Mouse (Mus musculus) kidney, adult 2 months (tissue): ENCODE results near the gene Vdac2.

Experiments used
- CTCF ChIP-seq: fragments of 200-500 bp; conservative IDR thresholded peaks from 2 replicates; pipeline ENCODE4 v1.5.1; 2011; ENCODE audit warnings: low read depth, mild to moderate bottlenecking, control low read depth, low read length, moderate library complexity, mixed read lengths; ENCODE audit not compliant: insufficient read depth, insufficient read length
- POLR2A ChIP-seq: fragments of 200-500 bp; IDR thresholded peaks from one replicate; pipeline ENCODE4 v1.6.1; 2011; ENCODE audit warnings: low read depth, low read length, control low read depth

GRCm38 (mm10) chr14:21811744-21812393 is 13.2 kb upstream of the Vdac2 start:
- TF ChIP-seq POLR2A = no peak
- no peak for TF ChIP-seq CTCF
